Mouse (Mus musculus) left cerebral cortex, adult 8-10 months (tissue): ENCODE data around the gene Paqr4. TPM values are rescaled to one million over a fixed set of nuclear protein-coding genes. Genes with fewer than 3 reads are reported as not detected.
A peak's percentile ranks its signal among the peaks of the same experiment; 100 is the strongest.
"Not testable (repeated sequence)": the region's sequence is repeated elsewhere in the genome, so short reads cannot be mapped to it uniquely, and the experiment has no call there.

Experiments
- DNase-seq, 2 experiments: peaks; one replicate each; pipeline ENCODE4 v3.0.0; 2022; ENCODE audit warnings: low spot score in 2 of 2
- total RNA-seq, 4 experiments: library from RNA; stranded (reverse); gene quantifications; 2 replicates each; pipeline ENCODE4 v1.2.4; 2022

Paqr4 gene
- total RNA-seq = 10 to 100 TPM; 60.6 to 69.2 (median 62.3) TPM

DNA sequence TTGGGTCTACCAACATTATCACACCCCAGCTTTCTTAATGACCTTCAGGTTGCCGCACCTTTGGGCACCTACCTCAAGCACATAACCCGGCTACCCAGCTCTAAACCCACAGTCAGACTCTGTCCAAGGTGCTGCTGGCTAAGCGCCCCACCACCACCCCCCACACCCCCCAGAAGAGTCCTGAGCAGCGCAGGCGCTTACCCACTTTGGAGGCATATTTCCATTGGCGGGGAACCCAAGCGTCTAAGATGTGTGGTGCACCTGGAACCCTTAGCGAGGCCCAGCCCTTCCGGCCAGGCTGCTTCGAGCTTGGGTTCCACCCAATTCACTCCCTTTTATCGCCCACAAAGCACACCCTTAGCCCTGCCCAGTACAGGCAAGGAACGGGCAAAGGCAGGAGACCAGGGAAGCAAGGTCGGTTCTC is at the start of gene Paqr4:
Paqr4 (minus strand) TSS at position 270 of the 424 bp plus-strand sequence.
- DNase-seq = no peak

DNA sequence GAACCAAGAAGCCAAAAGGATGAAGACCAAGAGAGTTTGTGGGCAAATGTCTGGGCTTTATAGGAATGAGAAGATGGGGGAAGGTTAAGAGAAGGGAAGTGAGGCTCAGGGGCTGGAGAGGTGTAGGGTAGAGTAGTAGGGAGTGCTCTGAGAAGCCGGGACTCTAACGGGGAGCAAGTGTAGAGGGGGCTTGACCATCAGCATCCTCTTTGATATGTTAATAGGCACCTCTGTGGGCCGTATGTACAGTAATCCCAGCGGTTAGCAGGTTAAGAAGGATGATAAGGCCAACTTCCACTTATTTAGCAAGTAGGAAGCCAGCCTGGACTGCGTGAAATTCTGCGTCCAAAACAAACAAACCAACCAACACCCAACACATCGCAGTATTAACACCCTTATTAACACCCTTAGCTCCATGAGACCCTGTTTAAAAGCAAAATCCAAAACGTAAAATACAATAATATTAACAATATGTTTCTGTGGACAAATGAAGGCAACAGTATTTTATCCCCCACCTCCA is 49.1 kb upstream of the Paqr4 start:
- DNase-seq = no peak

DNA sequence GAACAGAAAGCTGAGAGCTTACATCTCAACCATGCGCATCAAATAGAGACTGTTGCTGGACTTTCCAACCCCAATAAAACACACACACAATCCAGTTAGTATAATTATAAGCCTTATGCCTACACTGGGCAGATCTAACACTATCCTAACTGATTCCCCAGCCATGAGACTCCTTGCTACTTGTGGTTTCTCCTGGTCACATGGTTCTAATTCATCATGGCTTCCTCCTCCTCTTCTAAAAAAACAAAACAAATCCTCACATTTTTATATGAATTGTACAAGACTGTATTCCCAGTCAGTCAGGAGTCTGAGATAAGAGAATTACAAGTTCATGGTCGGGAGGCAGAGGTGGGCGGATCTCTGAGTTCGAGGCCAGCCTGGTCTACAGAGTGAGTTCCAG is 48.3 kb upstream of the Paqr4 start:
- no peak for DNase-seq

DNA sequence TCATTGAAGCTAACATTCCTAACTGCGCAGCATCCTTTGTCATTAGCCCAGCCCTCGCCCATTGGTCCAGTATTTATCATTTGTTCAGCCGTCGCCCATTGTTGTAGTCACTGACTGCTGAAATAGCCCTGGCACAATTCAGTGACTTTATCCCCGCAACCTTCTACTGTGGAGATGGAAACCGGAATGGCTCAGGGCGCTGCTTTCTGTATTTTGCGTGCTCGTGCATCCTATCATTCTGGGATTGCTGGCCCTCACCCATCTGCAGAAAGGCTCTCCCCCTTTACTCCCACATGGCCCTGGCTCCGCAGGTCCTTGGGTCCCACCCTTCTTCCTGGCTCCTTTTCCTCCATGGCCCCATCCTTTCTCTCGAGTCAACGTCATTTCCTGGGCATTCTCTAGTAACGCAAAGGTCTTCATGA is 45.9 kb upstream of the Paqr4 start:
- no peak for DNase-seq

DNA sequence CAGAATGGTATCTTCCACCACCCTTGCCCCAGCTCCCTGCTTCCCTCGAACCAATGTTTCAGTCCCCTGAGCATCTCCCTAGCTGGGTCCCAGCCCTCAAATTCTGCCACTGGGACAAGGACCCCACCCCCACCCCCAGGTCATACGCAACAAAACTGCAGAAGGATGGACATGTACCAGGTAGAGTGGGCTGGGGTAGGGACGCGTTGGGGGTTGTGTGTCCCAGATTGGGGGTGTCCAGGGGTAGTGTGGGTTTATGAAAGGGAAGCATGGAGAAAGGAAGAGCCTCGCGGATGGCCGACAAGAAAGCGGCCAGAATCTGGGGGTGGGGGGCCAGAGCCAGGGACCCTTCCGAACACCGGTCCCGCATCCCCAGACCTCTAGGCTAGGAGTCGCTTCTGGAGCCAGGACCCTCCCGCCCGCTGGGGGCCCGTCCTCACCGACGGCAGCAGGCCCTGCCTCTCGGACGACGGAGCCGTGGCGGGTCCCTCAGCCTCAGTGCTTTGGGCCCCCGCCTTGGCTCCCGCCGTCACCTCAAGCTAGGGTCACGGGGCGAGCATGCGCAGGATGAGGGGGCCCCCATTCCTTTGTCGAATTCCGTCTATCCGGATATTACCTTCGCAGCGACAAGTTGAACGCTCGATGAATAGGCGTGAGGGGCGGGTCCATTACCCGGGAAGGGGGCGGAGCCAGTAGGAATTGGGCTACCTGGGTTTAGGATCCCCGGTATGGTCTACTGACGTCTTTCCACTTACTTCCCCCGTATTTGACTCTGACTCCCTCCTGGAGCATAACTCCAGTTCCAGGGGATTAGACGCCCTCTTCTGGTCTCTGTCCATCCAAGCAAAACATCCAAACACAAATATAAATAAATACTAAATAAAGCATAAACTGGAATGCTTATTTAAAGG is 45.1 kb upstream of the Paqr4 start, which contains the start of gene Flywch2:
Flywch2 (minus strand) TSS at position 521 of the 911 bp plus-strand sequence.
- peak; percentile 66 to 93 for DNase-seq

DNA sequence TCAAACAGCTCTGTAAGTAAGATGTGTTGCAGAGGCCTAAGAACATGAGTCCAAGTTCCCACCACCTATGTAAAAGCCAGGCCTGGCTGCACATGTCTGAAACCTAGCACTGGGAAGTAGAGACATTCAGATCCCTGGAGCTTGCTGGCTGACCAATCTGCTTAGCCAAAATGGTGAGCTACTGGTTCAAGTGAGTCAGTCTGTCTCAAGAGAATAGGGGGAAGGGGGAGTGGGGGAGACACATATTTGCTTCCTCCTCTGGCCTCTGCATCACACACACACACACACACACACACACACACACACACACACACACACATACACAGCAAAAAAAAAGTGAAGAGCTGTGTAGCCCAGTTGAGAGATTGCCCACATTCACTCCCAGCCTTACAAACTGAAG is 42.7 kb upstream of the Paqr4 start:
- no peak for DNase-seq

DNA sequence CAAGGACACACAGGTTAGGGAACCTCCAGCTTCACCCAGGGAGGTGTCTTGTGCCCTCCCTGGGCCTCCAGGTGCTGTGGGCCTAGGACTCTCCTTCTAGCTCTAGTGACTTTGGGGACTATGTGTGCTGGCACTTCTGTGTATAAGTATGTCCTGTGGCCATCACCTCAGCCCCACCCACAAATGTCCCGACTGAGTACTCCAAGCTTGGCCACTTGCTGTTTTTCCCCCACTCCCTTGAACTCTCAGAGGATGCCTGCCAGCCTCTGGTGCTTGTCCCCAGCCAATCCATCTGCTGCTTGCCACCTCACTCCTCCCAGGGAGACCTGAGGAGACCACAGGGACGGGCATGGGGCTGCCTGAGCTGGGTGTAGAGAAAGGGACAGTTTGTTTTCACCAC is 37.8 kb upstream of the Paqr4 start:
- no peak for DNase-seq

DNA sequence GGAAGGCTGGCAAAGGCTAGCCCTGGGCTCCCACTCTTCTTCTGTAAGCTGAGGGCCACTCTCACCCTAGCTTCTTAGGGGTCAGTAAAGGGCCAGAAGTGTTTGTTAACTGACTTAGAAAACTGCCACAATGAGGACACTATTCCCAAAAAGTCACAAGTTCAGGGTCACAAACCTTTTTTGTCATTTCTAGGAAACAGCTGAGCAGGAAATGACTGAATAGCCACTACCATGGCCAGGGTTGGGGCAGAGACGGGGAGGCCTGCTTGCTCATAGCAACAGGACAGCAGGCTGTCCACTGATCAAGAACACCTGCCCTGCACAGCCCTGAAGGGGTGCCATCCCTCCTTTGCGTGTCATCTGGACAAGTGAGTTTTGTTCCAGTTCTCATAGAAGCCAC is 36.5 kb upstream of the Paqr4 start:
- no peak for DNase-seq

DNA sequence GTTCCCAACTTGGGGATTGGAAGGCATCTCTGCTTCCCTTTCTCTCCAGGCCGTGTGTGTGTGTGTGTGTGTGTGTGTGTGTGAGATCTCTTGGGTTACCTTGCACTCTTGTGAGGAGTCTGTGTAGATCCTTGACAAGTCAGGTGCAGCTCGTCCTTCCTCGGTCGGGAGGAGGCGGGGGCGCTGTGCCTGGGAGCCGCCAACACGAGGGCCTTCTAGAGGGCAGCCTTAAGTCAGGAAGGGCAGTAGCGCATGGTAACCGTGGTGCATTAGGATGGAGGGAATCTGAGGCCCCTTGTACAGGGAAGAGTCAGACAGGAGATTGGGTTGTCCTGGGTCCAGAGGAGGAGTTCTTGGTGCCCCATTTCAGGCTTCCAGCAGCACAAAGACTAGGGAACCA is 35.5 kb upstream of the Paqr4 start:
- DNase-seq = no peak

DNA sequence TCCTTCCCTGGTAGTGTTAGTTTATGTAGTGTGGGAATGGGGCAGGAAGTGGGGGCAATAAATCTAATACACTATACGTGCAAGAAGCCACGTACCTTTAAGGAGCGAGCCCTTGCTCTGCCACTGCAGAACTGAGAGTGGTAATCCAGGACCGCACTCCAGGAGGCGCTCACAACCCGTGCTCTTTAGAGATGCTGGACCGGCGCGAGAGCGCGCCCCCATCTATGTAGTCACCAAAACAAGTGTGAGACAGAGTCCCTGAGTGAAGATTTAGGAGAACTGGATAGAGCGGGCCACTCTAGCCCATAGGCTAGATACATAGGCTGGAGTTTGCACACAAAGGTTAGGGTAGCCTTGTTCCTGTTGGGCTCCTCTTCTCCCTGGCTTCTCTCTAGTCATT is 33.4 kb upstream of the Paqr4 start:
- DNase-seq = peak; percentile 67 to 74

DNA sequence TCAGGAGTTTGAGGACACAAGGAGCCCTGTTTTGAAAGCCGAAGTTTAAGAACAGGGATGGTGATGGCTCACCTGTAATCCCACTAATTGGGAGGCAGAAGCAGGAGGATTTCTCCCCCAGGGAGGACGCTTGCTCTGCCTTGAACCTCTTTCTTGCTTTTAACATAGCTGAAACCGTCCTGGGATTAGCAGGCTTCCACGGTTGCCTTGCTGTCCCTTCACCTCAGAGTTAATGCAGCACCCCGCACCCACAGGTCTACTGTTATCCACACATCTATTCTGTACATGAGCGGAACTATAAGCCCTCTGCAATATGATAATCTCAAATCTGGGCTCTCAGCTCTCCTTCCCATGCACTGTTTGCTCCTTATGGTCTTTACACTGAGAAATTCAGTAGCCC is 33.0 kb upstream of the Paqr4 start:
- DNase-seq = no peak

DNA sequence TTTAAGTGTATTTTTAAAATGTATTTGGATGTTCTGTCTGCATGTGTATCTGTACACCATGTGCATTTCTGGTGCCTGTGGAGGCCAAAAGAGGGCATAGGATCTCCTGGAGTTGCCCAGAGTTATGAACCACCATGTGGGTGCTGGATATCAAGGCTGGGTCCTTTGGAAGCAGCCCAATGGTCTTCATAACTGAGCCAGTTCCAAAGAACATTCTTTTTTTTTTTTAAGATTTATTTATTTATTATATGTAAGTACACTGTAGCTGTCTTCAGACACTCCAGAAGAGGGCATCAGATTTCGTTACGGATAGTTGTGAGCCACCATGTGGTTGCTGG is 31.5 kb upstream of the Paqr4 start:
- not testable (repeated sequence) for DNase-seq

DNA sequence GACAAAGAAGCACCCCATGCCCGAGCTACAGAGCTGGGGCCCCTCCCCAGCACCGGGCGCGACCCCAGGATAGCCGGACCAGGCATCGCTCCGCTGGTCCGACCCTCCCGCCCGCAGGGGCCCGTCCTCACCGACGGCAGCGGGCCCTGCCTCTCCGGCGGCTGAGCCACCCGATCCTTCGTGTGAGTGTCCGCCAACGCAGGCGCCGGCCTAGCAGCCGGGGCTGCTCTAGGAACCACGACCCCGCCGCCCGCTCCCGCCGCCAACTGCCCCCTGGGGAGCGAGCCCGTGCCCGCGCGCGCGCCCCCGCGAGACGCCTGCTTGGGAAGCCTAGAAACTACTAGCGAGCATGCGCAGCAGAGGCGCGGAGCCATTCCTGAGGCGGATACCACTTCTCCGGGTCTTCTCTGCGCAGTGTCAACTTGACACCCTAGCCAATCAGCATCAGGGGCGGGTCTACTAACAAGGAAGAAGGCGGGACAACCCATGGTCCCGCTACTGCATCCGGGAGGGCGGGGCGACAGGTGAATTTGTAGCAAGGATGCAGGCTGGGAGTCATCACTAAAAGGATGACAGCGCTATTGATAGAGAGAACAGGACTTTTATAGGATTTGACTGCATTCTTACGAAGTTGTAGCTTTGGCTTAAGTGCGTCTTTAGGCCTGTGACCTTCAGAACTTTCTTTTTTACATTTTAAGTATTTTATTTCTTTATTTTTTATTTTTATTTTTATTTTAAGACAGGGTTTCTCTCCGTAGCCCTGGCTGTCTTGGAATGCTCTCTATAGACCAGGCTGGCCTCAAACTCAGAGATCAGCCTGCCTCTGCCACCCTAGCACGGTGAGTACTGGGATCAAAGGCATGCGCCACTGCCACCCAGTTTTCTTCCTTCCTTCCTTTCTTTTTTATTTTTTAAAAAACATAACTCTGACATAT is 30.9 kb upstream of the Paqr4 start, which contains the start of gene Flywch1:
Flywch1 (minus strand) TSS at position 319 of the 935 bp plus-strand sequence.
- DNase-seq = peak; percentile 98 to 99

DNA sequence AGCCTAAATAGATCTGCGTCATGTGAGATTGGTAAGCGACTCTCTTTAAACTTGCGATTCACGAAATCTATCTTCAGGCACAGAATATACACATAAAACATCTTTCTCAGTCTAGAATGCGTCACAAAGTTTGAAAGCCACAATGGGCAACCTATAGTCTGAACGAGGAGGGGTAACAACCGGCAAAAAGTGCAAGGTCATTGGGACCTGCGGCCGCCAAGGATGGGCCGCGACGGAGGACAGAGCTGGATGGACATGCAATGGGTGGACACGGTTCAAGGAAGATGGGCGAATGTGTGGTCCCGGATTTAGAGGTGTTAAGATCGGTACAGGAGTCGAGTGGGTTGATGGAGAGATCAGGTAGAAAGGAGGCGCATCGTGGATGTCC is 30.2 kb upstream of the Paqr4 start:
- peak in 1 of 2 experiments; percentile 49 for DNase-seq

DNA sequence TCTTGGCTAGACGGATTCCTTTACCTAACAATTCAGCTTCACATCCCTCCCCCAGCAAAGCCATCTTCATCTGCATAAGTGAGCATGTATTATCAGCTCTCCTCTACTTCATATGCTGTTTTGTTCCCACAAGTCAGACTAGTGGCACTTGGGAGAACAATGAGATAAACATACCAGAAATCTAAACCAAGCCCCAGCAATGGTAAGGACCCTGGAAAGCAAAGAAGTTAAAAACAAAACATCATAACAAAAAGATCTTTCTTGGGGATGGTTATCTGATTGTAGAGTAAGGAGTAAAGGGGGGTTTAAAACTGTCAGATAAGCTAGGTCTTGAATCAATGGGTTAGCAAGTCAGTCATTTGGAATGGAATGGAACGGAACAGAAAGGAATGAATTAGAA is 29.8 kb upstream of the Paqr4 start:
- no peak for DNase-seq

DNA sequence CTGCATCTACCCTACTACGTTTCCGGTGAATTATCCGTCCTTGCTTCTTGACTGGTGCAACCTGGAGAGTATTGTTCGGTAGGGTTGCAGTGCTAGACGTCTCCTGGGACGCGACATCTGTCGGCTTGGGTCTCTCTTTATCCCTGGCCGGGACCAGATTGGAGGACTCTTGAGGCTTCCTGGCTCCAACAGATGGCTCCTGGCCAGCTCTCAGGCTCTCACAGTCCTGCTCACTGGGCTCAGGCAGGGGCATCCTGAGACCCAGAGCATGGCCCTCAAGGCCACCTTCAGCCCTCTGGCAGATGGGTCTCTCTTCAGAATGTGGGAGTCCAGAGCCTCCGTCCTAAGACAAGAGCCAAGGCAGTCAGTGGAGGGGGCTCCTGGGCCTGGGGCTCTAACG is 22.3 kb upstream of the Paqr4 start:
- DNase-seq = no peak

DNA sequence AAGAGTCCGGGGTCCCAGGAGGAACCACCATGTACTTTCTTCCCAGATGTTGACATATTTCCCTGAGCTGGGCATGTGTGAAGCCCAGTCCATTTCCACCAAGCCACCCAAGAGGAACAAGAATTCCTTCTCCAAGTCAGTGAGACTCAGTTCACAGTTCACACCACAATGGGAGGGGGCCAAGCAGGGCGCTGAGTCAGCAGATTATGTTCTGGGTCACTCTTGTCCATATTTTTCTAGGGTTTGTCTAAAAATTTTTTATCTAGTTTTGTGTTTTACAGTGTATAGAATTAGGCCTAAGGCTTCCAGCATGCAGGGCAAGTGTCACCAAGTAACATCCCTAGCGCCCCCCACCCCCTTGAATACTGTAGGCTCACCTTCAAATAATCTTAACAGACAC is 20.5 kb upstream of the Paqr4 start:
- no peak for DNase-seq

DNA sequence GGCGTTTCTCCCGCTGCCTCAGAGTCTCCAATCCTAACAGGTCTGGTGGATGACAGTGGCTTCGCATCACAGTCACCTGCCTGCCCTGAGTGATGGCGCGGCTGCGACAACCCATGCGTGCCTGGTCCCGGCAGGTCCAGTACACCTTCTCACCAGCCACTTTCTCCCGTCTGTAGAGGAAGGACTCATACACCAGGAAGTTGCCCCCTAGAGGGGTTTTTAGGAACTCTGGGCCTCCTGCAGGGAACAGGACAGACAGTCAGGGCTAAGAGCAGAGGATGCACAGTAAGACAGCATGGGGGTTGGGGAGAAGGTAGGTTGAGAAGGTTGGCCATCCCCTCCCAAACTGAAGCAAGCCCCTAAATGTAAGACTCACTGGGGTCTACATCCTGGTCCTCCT is 19.6 kb upstream of the Paqr4 start:
- DNase-seq = no peak

DNA sequence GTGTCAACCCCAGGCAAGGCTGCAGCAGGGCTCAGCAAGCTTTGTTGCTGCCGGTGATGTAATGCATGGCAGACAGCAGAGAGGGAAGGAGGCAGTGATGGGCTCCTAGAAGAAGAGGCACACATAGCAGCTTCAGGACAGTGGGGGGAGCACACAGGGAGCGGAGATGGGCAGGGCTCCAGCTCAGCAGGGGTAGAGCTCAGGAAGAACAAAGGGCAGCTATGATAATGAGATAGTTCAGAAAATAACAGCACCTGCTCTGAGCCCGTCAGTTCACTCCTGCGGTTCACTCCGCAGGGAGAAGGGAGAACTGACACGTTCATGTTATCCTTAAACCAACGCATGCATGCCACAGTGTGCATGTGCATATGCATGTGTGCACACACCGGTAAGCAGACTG is 18.1 kb upstream of the Paqr4 start:
- DNase-seq = no peak

DNA sequence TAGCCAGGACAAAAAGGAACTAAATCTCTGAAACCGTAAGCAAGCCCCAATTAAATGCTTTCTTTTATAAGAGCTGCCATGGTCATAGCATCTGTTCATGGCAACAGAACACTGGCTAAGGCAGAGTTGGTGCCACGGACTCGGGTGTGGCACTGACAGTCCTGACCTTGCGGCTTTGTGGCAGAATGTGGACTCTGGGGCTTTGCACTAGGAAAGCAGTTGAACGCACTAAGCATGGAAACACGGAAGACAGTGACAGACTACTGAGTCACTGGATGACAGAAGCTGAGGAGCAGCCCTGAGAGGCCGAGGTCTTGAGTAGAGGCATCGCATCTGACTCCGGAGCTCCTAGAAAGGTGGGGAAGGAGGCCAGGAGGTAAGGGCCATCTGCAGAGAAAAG is 16.9 kb upstream of the Paqr4 start:
- DNase-seq = no peak

DNA sequence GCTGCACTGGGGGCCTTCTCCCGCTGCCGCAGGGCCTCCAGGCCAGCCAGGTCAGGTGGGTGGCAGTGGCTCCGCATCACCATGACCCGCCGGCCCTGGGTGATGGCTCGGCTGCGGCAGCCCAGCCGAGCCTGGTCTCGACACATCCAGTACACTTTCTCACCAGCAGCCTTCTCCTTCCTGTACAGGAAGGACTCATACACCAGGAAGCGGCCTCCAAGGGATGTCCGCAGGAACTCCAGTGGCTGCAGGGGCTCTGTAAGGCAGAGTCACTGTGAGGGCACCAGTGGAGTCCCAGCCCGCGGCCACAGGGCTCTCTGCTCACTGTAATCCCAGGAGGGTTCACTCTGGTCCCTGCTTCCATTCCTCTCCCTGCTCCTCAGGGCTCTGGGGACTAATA is 15.0 kb upstream of the Paqr4 start:
- DNase-seq = no peak
